Mouse (Mus musculus) MEL (cell line): Measurements from ENCODE around the gene Tmem242.

Source experiments
- CHD1 ChIP-seq: IDR thresholded peaks from 2 replicates; pipeline ENCODE4 v1.6.1; 2012; ENCODE audit warnings: low read depth, mild to moderate bottlenecking, inconsistent platforms, low read length, improper control_type of control experiment
- CTCF ChIP-seq, 3 experiments: IDR thresholded peaks in 2 of 3; conservative IDR thresholded peaks in 1 of 3; 2 replicates each; pipeline ENCODE4 v1.5.1; 2011 to 2012; ENCODE audit warnings: low read length in 3 of 3, low read depth in 2 of 3, mild to moderate bottlenecking in 2 of 3, improper control_type of control experiment in 1 of 3, inconsistent platforms in 1 of 3, mixed read lengths in 1 of 3, moderate library complexity in 1 of 3; ENCODE audit not compliant: control insufficient read depth in 1 of 3, insufficient read depth in 1 of 3, poor library complexity in 1 of 3, severe bottlenecking in 1 of 3
- EP300 ChIP-seq, 2 experiments: IDR thresholded peaks; 2 replicates each; pipeline ENCODE4 v1.6.1; 2011; ENCODE audit warnings: improper control_type of control experiment in 2 of 2, low read length in 2 of 2, low read depth in 1 of 2, mild to moderate bottlenecking in 1 of 2
- GATA1 ChIP-seq: IDR thresholded peaks from 2 replicates; pipeline ENCODE4 v1.6.1; 2011; ENCODE audit warnings: low read depth, low read length, improper control_type of control experiment
- NELFE ChIP-seq: IDR thresholded peaks from 2 replicates; pipeline ENCODE4 v1.6.1; 2011; ENCODE audit warnings: low read depth, low read length, improper control_type of control experiment
- POLR2A ChIP-seq, 2 experiments: IDR thresholded peaks; 2 replicates each; pipeline ENCODE4 v1.6.1; 2011 to 2012; ENCODE audit warnings: low read length in 2 of 2, mild to moderate bottlenecking in 2 of 2, control low read depth in 1 of 2, improper control_type of control experiment in 1 of 2, low read depth in 1 of 2, moderate library complexity in 1 of 2; ENCODE audit not compliant: control insufficient read depth in 1 of 2, insufficient read depth in 1 of 2, poor library complexity in 1 of 2
- RCOR1 ChIP-seq: IDR thresholded peaks from 2 replicates; pipeline ENCODE4 v1.6.1; 2012; ENCODE audit warnings: low read depth, mild to moderate bottlenecking, inconsistent platforms, low read length, improper control_type of control experiment
- TBP ChIP-seq: IDR thresholded peaks from 2 replicates; pipeline ENCODE4 v1.8.0; 2011; ENCODE audit warnings: low read depth, low read length, improper control_type of control experiment

DNA sequence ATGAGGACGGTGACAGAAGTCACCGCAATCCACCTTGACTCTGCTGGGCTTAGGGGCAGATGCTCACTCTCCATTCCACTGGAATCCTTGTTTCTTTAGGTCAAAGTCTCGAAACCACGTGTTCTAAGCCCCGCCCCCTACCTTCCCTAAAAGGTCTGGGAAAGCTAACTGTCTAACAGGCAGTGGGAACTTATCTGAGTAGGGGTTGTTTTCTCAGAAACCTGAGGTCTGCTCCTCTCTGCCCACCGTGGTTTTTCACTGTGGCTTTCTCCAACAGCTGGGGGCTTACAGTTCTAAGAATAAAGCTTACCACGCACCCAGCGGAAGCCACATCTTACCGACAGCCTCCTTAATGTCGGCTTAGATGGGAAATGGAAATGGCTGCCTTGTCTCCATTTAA, 33.5 kb downstream of the Tmem242 start:
- TF ChIP-seq CTCF (IDR thresholded peaks at IDR 0.05 in 2 of 3, conservative IDR thresholded peaks at IDR 0.05 in 1 of 3; ENCODE audit: control insufficient read depth in 1 of 3, insufficient read depth in 1 of 3, low read depth in 2 of 3, low read length in 3 of 3, poor library complexity in 1 of 3, severe bottlenecking in 1 of 3) (no peak), POLR2A (IDR thresholded peaks at IDR 0.05; ENCODE audit: control insufficient read depth in 1 of 2, insufficient read depth in 1 of 2, low read depth in 1 of 2, low read length in 2 of 2, poor library complexity in 1 of 2) (peak; percentile 18 to 42; a peak in 1 of 4 replicates), TBP (no peak), NELFE (0 out of 2 replicates have a peak, but pooled peaks have one; percentile 41), GATA1 (no peak), EP300 (IDR thresholded peaks at IDR 0.05; ENCODE audit: low read depth in 1 of 2, low read length in 2 of 2) (peak in 1 of 2 experiments; percentile 40; a peak in 1 of 4 replicates), CHD1 (no peak), RCOR1 (no peak)
